Mouse (Mus musculus) cerebellum, adult 2 months (tissue): ENCODE data around the gene Olfr1431.
"Not testable (repeated sequence)": the region's sequence is repeated elsewhere in the genome, so short reads cannot be mapped to it uniquely, and the experiment has no call there.

Experiments used
- CTCF ChIP-seq: fragments of 200-500 bp; IDR thresholded peaks from 2 replicates; pipeline ENCODE4 v1.5.1; 2011; ENCODE audit warnings: low read depth, mild to moderate bottlenecking, control low read depth, low read length, moderate library complexity, borderline replicate concordance; ENCODE audit not compliant: insufficient read depth
- POLR2A ChIP-seq: fragments of 200-500 bp; IDR thresholded peaks from 2 replicates; pipeline ENCODE4 v1.6.1; 2011; ENCODE audit warnings: low read length, control low read depth, borderline replicate concordance; ENCODE audit not compliant: insufficient read depth

GRCm38 (mm10) chr19:12175431-12175830, 25.0 kb upstream of the Olfr1431 start:
- not testable (repeated sequence) for TF ChIP-seq POLR2A, CTCF
